Mouse (Mus musculus) MEL (cell line): ENCODE data around the gene Ola1. TPM values are rescaled to one million over a fixed set of nuclear protein-coding genes. Genes with fewer than 3 reads are reported as not detected.

ENCODE experiments used
- DNase-seq: peaks from one replicate; pipeline ENCODE4 v3.0.0; 2011; ENCODE audit warnings: low read depth, low spot score
- H3K27ac ChIP-seq: 2 replicates; pipeline ENCODE4 v1.5.1; 2012; ENCODE audit warnings: low read depth, mild to moderate bottlenecking, control low read depth, low read length, moderate library complexity; ENCODE audit not compliant: control insufficient read depth
- H3K27me3 ChIP-seq, 2 experiments: fragments of 150-350 bp in 1 of 2; sonication (generic) in 1 of 2; 2 replicates each; pipeline ENCODE4 v1.6.1; 2012; ENCODE audit warnings: low read length in 2 of 2, mild to moderate bottlenecking in 2 of 2, improper control_type of control experiment in 1 of 2, moderate library complexity in 1 of 2; ENCODE audit not compliant: insufficient read depth in 2 of 2, control insufficient read depth in 1 of 2
- H3K36me3 ChIP-seq, 2 experiments: 2 replicates each; pipeline ENCODE4 v1.6.1; 2012 to 2014; ENCODE audit warnings: low read length in 2 of 2, improper control_type of control experiment in 1 of 2, inconsistent platforms in 1 of 2, mild to moderate bottlenecking in 1 of 2; ENCODE audit not compliant: insufficient read depth in 2 of 2, control insufficient read depth in 1 of 2
- H3K4me1 ChIP-seq, 2 experiments: fragments of 150-350 bp in 1 of 2; sonication (generic) in 1 of 2; 2 replicates each; pipeline ENCODE4 v1.6.1; 2012; ENCODE audit warnings: low read length in 2 of 2, improper control_type of control experiment in 1 of 2, mild to moderate bottlenecking in 1 of 2; ENCODE audit not compliant: insufficient read depth in 2 of 2, control insufficient read depth in 1 of 2
- H3K4me3 ChIP-seq, 2 experiments: fragments of 150-350 bp in 1 of 2; sonication (generic) in 1 of 2; 2 replicates each; pipeline ENCODE4 v1.5.1; 2012; ENCODE audit warnings: low read depth in 2 of 2, low read length in 2 of 2, mild to moderate bottlenecking in 2 of 2, moderate library complexity in 2 of 2, control low read depth in 1 of 2, improper control_type of control experiment in 1 of 2; ENCODE audit not compliant: control insufficient read depth in 1 of 2, insufficient read depth in 1 of 2
- H3K79me2 ChIP-seq: 2 replicates; pipeline ENCODE4 v1.6.1; 2012; ENCODE audit warnings: mild to moderate bottlenecking, low read length, moderate library complexity; ENCODE audit not compliant: control insufficient read depth, poor library complexity, insufficient read depth
- H3K9ac ChIP-seq: 2 replicates; pipeline ENCODE4 v1.6.1; 2012; ENCODE audit warnings: low read depth, mild to moderate bottlenecking, control low read depth, low read length, moderate library complexity; ENCODE audit not compliant: control insufficient read depth, poor library complexity, severe bottlenecking
- H3K9me3 ChIP-seq: fragments of 150-350 bp; sonication (generic); replicated peaks from 2 replicates; pipeline ENCODE4 v1.6.1; 2012; ENCODE audit warnings: mild to moderate bottlenecking, low read length, improper control_type of control experiment, moderate library complexity; ENCODE audit not compliant: insufficient read depth
- CTCF ChIP-seq, 3 experiments: IDR thresholded peaks in 2 of 3; conservative IDR thresholded peaks in 1 of 3; 2 replicates each; pipeline ENCODE4 v1.5.1; 2011 to 2012; ENCODE audit warnings: low read length in 3 of 3, low read depth in 2 of 3, mild to moderate bottlenecking in 2 of 3, improper control_type of control experiment in 1 of 3, inconsistent platforms in 1 of 3, mixed read lengths in 1 of 3, moderate library complexity in 1 of 3; ENCODE audit not compliant: control insufficient read depth in 1 of 3, insufficient read depth in 1 of 3, poor library complexity in 1 of 3, severe bottlenecking in 1 of 3
- E2F4 ChIP-seq: IDR thresholded peaks from 2 replicates; pipeline ENCODE4 v1.6.1; 2011; ENCODE audit warnings: low read depth, low read length, improper control_type of control experiment, borderline replicate concordance
- ELF1 ChIP-seq: IDR thresholded peaks from 2 replicates; pipeline ENCODE4 v1.6.1; 2014; ENCODE audit warnings: low read depth, mild to moderate bottlenecking, inconsistent platforms, low read length, improper control_type of control experiment, moderate library complexity
- EP300 ChIP-seq, 2 experiments: IDR thresholded peaks; 2 replicates each; pipeline ENCODE4 v1.6.1; 2011; ENCODE audit warnings: improper control_type of control experiment in 2 of 2, low read length in 2 of 2, low read depth in 1 of 2, mild to moderate bottlenecking in 1 of 2
- GABPA ChIP-seq: IDR thresholded peaks from 2 replicates; pipeline ENCODE4 v1.6.1; 2012; ENCODE audit warnings: low read depth, mild to moderate bottlenecking, inconsistent platforms, low read length, improper control_type of control experiment, moderate library complexity
- GATA1 ChIP-seq: IDR thresholded peaks from 2 replicates; pipeline ENCODE4 v1.6.1; 2011; ENCODE audit warnings: low read depth, low read length, improper control_type of control experiment
- HCFC1 ChIP-seq: IDR thresholded peaks from 2 replicates; pipeline ENCODE4 v1.6.1; 2012; ENCODE audit warnings: low read depth, mild to moderate bottlenecking, inconsistent platforms, low read length, improper control_type of control experiment, moderate library complexity
- JUND ChIP-seq: IDR thresholded peaks from 2 replicates; pipeline ENCODE4 v1.6.1; 2011; ENCODE audit warnings: low read depth, mild to moderate bottlenecking, improper control_type of control experiment, low read length
- KAT2A ChIP-seq: conservative IDR thresholded peaks from 2 replicates; pipeline ENCODE4 v1.6.1; 2012; ENCODE audit warnings: low read depth, low read length, improper control_type of control experiment, inconsistent platforms
- MAX ChIP-seq: IDR thresholded peaks from 2 replicates; pipeline ENCODE4 v1.6.1; 2011; ENCODE audit warnings: low read length, improper control_type of control experiment
- MEF2A ChIP-seq: IDR thresholded peaks from 2 replicates; pipeline ENCODE4 v1.6.1; 2014; ENCODE audit warnings: low read depth, mild to moderate bottlenecking, inconsistent platforms, low read length, improper control_type of control experiment; ENCODE audit not compliant: poor library complexity, insufficient replicate concordance, severe bottlenecking; ENCODE audit errors: extremely low read depth
- MXI1 ChIP-seq: IDR thresholded peaks from 2 replicates; pipeline ENCODE4 v1.6.1; 2011; ENCODE audit warnings: mild to moderate bottlenecking, low read depth, low read length, improper control_type of control experiment
- MYB ChIP-seq: IDR thresholded peaks from 2 replicates; pipeline ENCODE4 v1.6.1; 2011; ENCODE audit warnings: mild to moderate bottlenecking, low read depth, low read length, improper control_type of control experiment
- MYC ChIP-seq: IDR thresholded peaks from 2 replicates; pipeline ENCODE4 v1.6.1; 2011; ENCODE audit warnings: low read depth, mild to moderate bottlenecking, low read length, improper control_type of control experiment, moderate library complexity
- NELFE ChIP-seq: IDR thresholded peaks from 2 replicates; pipeline ENCODE4 v1.6.1; 2011; ENCODE audit warnings: low read depth, low read length, improper control_type of control experiment
- NRF1 ChIP-seq: IDR thresholded peaks from 2 replicates; pipeline ENCODE4 v1.6.1; 2014; ENCODE audit warnings: low read depth, mild to moderate bottlenecking, inconsistent platforms, low read length, improper control_type of control experiment, moderate library complexity; ENCODE audit not compliant: poor library complexity, insufficient read depth, severe bottlenecking
- POLR2AphosphoS5 ChIP-seq: IDR thresholded peaks from 2 replicates; pipeline ENCODE4 v1.6.1; 2012; ENCODE audit warnings: low read depth, borderline replicate concordance, mild to moderate bottlenecking, inconsistent platforms, low read length, moderate library complexity, mixed read lengths
- RAD21 ChIP-seq: IDR thresholded peaks from 2 replicates; pipeline ENCODE4 v1.6.1; 2011; ENCODE audit warnings: mild to moderate bottlenecking, low read depth, low read length, improper control_type of control experiment
- SMC3 ChIP-seq: IDR thresholded peaks from 2 replicates; pipeline ENCODE4 v1.6.1; 2011; ENCODE audit warnings: low read depth, low read length, improper control_type of control experiment
- TAL1 ChIP-seq: IDR thresholded peaks from 2 replicates; pipeline ENCODE4 v1.6.1; 2012; ENCODE audit warnings: mild to moderate bottlenecking, inconsistent platforms, low read length, moderate library complexity, mixed read lengths
- UBTF ChIP-seq: IDR thresholded peaks from 2 replicates; pipeline ENCODE4 v1.6.1; 2012; ENCODE audit warnings: low read depth, mild to moderate bottlenecking, inconsistent platforms, low read length, improper control_type of control experiment, moderate library complexity, borderline replicate concordance; ENCODE audit not compliant: insufficient read depth
- USF1 ChIP-seq: IDR thresholded peaks from 2 replicates; pipeline ENCODE4 v1.6.1; 2014; ENCODE audit warnings: low read depth, mild to moderate bottlenecking, inconsistent platforms, low read length, improper control_type of control experiment, moderate library complexity
- USF2 ChIP-seq, 2 experiments: IDR thresholded peaks; 2 replicates each; pipeline ENCODE4 v1.6.1; 2011 to 2012; ENCODE audit warnings: improper control_type of control experiment in 2 of 2, low read length in 2 of 2, borderline replicate concordance in 1 of 2, inconsistent platforms in 1 of 2, low read depth in 1 of 2, mild to moderate bottlenecking in 1 of 2; ENCODE audit not compliant: insufficient read depth in 1 of 2
- ZKSCAN1 ChIP-seq: IDR thresholded peaks from 2 replicates; pipeline ENCODE4 v1.6.1; 2012; ENCODE audit warnings: low read depth, mild to moderate bottlenecking, inconsistent platforms, low read length, improper control_type of control experiment, moderate library complexity
- polyA plus RNA-seq, 2 experiments: library from polyadenylated mRNA; stranded (reverse) in 1 of 2; unstranded in 1 of 2; fragments of >175 nt in 1 of 2; fragments of >200 nt in 1 of 2; gene quantifications; 2 replicates each; pipeline versions ENCODE4 v1.2.1 to v1.2.4; 2012; ENCODE audit warnings: low replicate concordance in 2 of 2, low read depth in 1 of 2; ENCODE audit not compliant: insufficient read length in 2 of 2, insufficient read depth in 1 of 2, missing spikeins in 1 of 2
- total RNA-seq: library from RNA; depleted of rRNA; stranded (reverse); fragments of 300-350 nt; gene quantifications from 2 replicates; pipeline ENCODE4 v1.2.3, GENCODE M21; 2012

Ola1 gene
- total and polyA plus RNA-seq, 3 experiments, result 69.7 to 86.0 TPM; not detected in 1

GRCm38 (mm10) chr2:73053791-73054490, 164.8 kb downstream of the Ola1 start (continued):
- no peak for TF ChIP-seq SMC3
- TF ChIP-seq NRF1, result no peak
- TF ChIP-seq CTCF (IDR thresholded peaks at IDR 0.05 in 2 of 3, conservative IDR thresholded peaks at IDR 0.05 in 1 of 3; ENCODE audit: control insufficient read depth in 1 of 3, insufficient read depth in 1 of 3, low read depth in 2 of 3, low read length in 3 of 3, poor library complexity in 1 of 3, severe bottlenecking in 1 of 3), result no peak

GRCm38 (mm10) chr2:73050401-73050800, 168.3 kb downstream of the Ola1 start:
- no peaks in the 10 kb centered on the region for H3K27me3 ChIP-seq
- no peaks in the 10 kb centered on the region for H3K79me2 ChIP-seq
- no peak for TF ChIP-seq KAT2A
- no peak for TF ChIP-seq GATA1
- no peak for TF ChIP-seq MYC
- TF ChIP-seq RAD21, result no peak
- no peak for TF ChIP-seq MXI1
- TF ChIP-seq ELF1, result no peak
- TF ChIP-seq TAL1, result no peak
- TF ChIP-seq POLR2AphosphoS5, result no peak
- TF ChIP-seq USF1, result no peak
- TF ChIP-seq NELFE, result no peak
- TF ChIP-seq UBTF, result no peak
- no peak for TF ChIP-seq E2F4
- no peak overlapping the region for H3K9ac ChIP-seq
- DNase-seq, result no peak
- no peak overlapping the region for H3K27ac ChIP-seq
- no peak overlapping the region for H3K4me3 ChIP-seq
- H3K36me3 ChIP-seq, result peaks cover 0 to 12% of the 10 kb centered on the region in 2 experiments; a peak in 2 of 4 replicates
- H3K4me1 ChIP-seq, result peaks cover 6 to 18% of the 10 kb centered on the region in 2 experiments
- no peaks in the 10 kb centered on the region for H3K9me3 ChIP-seq

GRCm38 (mm10) chr2:73049977-73050376, 168.7 kb downstream of the Ola1 start:
- H3K9ac ChIP-seq, result peak overlapping the region; percentile 36; the same call in 1 of the 2 replicates

More at GRCm38 (mm10) chr2:73049977-73050376, 168.7 kb downstream of the Ola1 start:
- Histone ChIP-seq H3K4me1 (peaks cover 6 to 18% of the 10 kb centered on the region in 2 experiments), H3K79me2 (no peaks in the 10 kb centered on the region), H3K36me3 (peaks cover 0 to 12% of the 10 kb centered on the region in 2 experiments; a peak in 2 of 4 replicates), H3K4me3 (peak overlapping the region; percentile 24 to 54; a peak in 3 of 4 replicates), H3K27ac (no peak overlapping the region), H3K9me3 (no peaks in the 10 kb centered on the region), H3K27me3 (no peaks in the 10 kb centered on the region)
- no peak for DNase-seq
- TF ChIP-seq MYC, result no peak
- no peak for TF ChIP-seq CTCF (IDR thresholded peaks at IDR 0.05 in 2 of 3, conservative IDR thresholded peaks at IDR 0.05 in 1 of 3; ENCODE audit: control insufficient read depth in 1 of 3, insufficient read depth in 1 of 3, low read depth in 2 of 3, low read length in 3 of 3, poor library complexity in 1 of 3, severe bottlenecking in 1 of 3)
- no peak for TF ChIP-seq USF1
- TF ChIP-seq MAX, result no peak
- TF ChIP-seq MYB, result no peak
- no peak for TF ChIP-seq EP300 (IDR thresholded peaks at IDR 0.05; ENCODE audit: low read depth in 1 of 2, low read length in 2 of 2)
- TF ChIP-seq USF2 (IDR thresholded peaks at IDR 0.05; ENCODE audit: borderline replicate concordance in 1 of 2, insufficient read depth in 1 of 2, low read depth in 1 of 2, low read length in 2 of 2), result no peak
- TF ChIP-seq MEF2A, result no peak
- TF ChIP-seq HCFC1, result no peak
- no peak for TF ChIP-seq NELFE
- TF ChIP-seq ZKSCAN1, result no peak
- TF ChIP-seq GABPA, result no peak
- no peak for TF ChIP-seq NRF1
- no peak for TF ChIP-seq JUND
